Mouse (Mus musculus): ENCODE data around the gene Cdk14.

DNA sequence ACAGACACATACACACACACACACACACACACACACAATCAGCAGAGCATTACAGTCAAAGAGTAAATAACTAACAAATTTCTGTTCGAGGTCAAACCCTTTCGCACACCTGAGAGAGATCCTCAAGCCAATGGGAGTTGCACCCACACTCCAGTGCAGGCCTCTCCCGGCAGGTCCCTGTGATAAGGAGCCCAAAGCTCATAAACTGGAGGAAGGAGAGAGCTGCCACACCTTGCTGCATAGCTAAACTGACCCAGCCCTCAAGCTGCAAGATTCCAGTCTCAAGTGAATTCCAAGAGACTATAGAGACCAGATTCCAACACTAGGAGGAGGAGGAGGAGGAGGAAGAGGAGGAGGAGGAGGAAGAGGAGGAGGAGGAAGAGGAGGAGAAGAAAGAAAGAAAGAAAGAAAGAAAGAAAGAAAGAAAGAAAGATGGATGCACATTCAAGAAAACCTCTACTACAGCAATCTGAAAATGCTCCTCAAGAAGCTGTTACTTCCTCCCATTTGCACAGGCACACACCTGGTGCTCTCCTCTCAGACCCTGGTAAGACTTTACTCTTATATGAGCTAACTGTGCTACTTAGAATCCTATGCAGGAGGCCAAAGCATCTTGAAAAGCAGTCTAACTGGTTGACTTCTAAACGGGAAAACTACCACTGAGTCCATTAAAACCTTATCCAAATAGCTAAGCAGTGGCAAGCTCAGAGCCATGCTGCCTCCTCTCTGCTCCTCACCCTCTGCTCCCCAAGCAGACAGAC lies 49.6 kb downstream of the Cdk14 start:
- no peak for TF ChIP-seq CHD2 (IDR thresholded peaks at IDR 0.05; ENCODE audit: low read depth, low read length)
- no peak for TF ChIP-seq ZC3H11A (IDR thresholded peaks at IDR 0.05; ENCODE audit: borderline replicate concordance, low read depth, low read length)
- no peak for TF ChIP-seq HCFC1 (IDR thresholded peaks at IDR 0.05; ENCODE audit: borderline replicate concordance, insufficient read depth, low read length)

All from ES-E14 (cell line).